Mouse (Mus musculus) NIH3T3 (cell line): ENCODE data around the gene Lrrc8a.
A peak's percentile ranks its signal among the peaks of the same experiment; 100 is the strongest.

Experiments used
- DNase-seq: peaks from one replicate; pipeline ENCODE4 v3.0.0-alpha.2; 2012; ENCODE audit warnings: low read depth

The Lrrc8a gene

GRCm38 (mm10) chr2:30237199-30237880 lies at the start of gene Lrrc8a:
Gene Lrrc8a (plus strand): TSS chr2:30237715.
- DNase-seq = peak; percentile 99

- no peak for DNase-seq
Measured at GRCm38 (mm10) chr2:30191790-30192580, 45.5 kb upstream of the Lrrc8a start.

GRCm38 (mm10) chr2:30194656-30195055 lies 42.9 kb upstream of the Lrrc8a start:
- no peak for DNase-seq

- DNase-seq = no peak
Measured at GRCm38 (mm10) chr2:30198021-30198420, 39.5 kb upstream of the Lrrc8a start.

GRCm38 (mm10) chr2:30199984-30200383 lies 37.5 kb upstream of the Lrrc8a start:
- DNase-seq = no peak

DNA sequence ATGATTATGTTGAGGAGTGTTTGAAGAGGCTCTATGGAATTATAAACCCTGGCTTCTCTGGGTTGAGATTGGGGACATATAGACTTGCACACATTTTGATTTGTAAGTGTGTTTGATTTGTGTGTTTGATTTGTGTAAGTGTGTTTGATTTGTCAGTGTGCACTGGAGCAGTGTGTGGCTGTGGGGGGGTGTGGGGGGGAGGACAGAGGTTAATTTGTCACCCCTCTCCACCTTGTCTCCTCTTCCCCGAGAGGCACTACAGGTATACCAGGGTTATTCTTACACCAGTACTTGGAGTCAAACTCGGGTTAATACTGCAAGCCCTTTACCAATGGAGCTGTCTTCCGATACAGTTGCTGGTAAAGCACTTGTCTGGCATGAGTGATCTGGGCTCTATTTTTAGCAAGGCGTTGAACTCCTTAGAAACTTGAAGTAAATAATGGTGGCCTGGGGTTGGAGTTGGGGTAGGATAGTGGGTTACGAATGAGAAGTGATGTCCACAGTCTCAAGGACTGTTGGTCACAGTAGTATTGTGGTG lies 37.1 kb upstream of the Lrrc8a start:
- no peak for DNase-seq

- DNase-seq = peak; percentile 62
Measured at GRCm38 (mm10) chr2:30203439-30203838, 34.1 kb upstream of the Lrrc8a start.

- DNase-seq = no peak
Measured at GRCm38 (mm10) chr2:30205255-30205628, 32.3 kb upstream of the Lrrc8a start.

DNA sequence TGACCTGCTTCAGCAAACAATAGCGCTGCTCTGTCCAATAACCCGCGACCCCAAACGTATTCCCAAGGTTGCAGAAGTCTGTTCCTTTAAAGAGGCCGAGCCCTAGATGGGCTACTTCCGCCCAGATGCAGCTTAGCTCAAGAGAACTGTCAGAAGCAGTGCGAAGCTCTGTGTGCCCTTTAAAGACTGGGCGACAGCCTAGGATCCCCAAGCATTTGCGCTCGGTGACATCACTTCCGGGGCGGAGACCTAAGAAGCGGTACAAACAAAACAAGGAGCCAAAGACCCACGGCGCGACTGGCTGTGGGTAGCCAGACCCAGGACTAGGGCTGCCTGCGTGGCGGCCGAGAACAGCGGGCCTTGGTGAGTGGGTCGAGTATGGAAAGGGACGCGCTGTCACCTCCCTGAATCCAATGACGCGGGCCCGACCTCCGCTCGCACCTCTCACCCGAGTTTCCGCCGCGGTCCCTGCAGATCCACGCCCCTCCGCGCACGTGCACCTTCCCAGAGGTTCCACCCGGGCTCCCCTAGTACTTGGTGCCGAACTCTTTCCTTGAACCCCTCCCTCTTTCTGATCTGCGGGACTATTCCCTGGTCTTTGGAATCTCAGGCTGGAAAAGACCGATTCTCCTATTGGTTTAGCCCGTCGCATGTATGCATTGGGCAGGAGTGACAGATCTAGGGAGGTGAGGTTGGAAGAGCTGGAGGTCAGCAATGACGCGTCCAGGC lies 31.7 kb upstream of the Lrrc8a start, which contains the start of gene Kyat1:
Kyat1 (minus strand) TSS at position 219 of the 729 bp plus-strand sequence.
- peak; percentile 89 for DNase-seq

DNA sequence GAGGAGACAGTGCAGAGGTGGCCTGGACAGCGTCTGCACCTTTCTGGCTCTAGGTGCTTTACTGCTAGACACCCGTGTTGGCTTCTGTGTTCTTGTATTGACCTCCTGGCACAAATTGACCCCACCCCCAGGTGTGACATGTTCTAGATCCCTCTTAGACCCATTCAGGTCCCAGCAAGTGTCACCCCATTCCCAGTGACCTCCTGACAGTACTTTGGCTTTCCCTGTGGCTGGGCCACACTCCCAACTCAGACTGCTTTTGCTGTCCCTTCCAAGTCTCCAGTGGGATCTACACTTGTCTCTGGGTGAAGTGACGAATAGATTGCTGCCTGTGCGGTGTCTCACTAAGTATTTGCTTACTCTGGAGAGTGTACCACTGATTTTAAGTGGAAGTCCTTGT lies 30.1 kb upstream of the Lrrc8a start:
- DNase-seq = no peak

DNA sequence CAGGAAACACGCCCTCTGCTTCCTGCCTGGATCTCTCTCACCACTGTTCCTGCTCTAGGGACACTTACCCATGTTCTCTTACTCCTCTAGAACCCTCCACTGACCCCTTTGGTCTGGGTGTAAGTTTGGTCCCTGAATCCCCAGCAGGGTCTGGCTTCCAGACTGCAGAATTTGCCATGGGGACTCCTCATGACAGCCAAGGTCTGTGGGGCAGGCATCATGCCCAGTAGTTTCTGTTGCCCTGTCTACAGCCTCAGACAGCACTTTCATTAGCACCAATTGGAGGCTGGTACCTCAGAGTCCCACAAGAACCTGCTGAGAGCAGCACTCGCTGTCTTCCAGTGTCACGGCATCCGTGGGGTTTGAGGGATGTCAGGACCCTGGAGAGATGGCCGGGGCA lies 29.6 kb upstream of the Lrrc8a start:
- no peak for DNase-seq

- DNase-seq = no peak
Measured at GRCm38 (mm10) chr2:30211408-30212168, 25.9 kb upstream of the Lrrc8a start.

DNA sequence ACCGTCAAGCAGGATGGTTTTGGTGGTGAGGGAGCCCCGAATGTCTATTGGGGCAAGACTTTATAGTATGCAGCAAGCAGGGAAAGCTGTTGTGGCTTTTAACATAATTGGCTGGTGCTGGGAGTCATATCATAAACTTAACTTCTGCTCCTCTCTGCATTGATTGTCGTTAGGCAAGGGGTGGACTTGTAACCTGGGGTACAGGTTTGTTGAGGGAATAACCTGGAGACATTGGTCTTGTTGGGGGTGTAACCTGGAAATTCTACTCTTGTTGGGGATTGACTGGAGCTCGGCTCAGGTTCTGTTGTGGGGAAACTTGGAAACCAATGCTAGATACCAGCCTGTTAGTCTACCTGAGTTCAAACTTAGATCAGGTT lies 25.4 kb upstream of the Lrrc8a start:
- no peak for DNase-seq

DNA sequence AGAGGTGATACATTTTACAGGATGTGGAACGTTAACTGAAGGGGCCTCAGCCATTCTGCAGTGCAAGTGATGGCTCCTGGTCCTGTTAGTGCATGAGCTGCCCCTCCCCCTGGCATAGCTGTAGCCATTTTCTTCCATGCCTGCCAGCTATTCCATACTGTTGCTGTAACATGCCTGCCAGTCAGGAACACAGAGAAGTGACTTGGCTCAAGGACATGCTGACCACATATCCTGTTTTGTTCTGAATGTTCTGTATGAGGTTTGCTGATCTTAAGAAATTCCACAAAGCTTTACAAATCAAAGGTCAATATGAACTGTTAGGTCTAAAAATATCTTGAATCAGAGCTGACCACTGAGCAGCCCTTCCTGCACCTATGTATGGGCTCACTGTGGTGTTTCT lies 24.6 kb upstream of the Lrrc8a start:
- peak; percentile 27 for DNase-seq

GRCm38 (mm10) chr2:30214745-30215144 lies 22.8 kb upstream of the Lrrc8a start:
- no peak for DNase-seq

DNA sequence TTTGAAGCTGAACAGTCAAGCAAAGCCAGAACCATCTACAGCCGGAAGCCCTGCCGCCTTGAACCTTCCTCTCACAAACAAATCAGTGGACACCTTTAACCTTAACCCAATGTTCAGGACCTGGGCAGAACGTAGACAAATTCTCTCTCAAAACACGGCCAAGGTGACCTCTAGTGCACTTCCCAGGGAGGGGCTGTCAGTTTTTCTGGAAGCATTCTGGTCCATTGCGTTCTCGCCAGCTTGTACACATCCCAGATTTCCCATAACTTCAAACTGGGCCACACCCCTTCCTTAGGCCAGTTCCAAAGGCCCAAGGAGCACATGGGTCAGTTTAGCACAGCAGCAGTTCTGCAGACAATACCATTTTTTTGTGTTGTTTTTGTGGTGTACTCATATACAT lies 22.0 kb upstream of the Lrrc8a start:
- DNase-seq = no peak

GRCm38 (mm10) chr2:30216293-30216692 lies 21.2 kb upstream of the Lrrc8a start:
- no peak for DNase-seq

DNA sequence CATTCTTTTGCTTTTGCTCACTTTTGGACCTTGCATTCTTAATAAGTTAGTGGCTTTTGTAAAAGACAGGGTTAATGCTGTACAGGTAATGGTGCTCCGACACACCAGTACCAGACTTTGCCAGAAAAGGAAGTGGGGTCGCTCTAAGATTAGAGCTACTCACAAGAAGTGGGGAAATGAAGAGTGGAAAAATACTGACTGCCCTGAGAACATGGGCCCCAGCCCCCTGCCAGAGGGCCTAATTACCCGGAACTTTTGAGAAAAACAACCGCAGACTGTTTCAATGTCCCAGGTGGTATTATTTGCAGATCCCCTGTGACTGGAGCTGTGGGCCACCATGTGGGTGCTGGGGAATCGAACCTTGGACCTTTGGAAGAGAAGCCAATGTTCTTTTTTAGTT lies 1.9 kb upstream of the Lrrc8a start:
- no peak for DNase-seq

GRCm38 (mm10) chr2:30236426-30237198 lies 903 bp upstream of the Lrrc8a start:
- DNase-seq = peak; percentile 58

DNA sequence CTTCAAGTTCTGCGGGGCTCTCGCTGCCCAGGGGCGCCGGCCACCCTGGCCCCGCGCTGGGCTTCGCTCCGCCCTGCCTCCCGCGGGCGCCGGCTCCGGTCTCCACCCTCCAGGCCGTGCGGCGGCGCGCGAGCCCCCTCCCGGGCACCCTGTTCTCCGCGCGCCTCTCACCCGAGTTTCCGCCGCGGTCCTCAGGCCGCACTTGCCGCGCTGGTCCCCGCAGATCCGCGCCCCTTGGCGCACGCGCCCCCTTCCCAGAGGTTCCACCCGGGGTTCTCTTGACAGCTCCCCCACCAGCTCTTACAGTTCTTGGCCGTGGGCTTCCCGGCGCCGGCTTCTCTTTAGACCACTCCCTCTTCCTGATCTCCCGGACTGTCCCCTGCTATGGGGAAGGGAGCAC lies 366 bp downstream of the Lrrc8a start:
- DNase-seq = no peak

DNA sequence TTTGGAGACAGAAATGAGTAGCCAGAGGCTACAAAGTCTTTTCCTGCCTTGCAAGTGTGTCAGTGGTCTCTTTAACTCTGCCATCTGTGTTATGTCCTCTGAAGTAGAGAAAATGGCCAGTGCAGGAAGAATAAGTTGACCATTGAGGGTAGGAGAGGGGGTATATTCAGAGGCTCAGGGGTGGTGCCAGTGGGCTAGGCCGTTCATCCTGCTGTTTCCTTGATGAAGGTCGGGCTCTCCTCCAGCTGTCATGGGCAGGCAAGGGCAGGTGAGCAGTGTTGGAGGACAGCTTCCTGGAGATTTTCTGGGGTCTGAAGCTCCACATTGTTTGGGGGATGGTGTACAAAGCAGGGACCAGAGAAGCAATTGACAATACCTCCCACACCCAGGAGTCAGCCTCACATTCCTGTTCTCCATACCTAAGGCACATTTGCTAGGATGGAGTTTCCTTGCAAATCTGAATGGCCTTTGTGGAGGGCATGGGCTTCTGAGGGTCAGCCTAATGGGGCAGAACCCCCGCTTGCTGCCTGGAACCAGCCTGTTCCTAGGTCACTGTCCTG lies 1.5 kb downstream of the Lrrc8a start:
- DNase-seq = no peak
